11 mouse cellular contexts compared by ENCODE assay signal in the genomic region with DNA sequence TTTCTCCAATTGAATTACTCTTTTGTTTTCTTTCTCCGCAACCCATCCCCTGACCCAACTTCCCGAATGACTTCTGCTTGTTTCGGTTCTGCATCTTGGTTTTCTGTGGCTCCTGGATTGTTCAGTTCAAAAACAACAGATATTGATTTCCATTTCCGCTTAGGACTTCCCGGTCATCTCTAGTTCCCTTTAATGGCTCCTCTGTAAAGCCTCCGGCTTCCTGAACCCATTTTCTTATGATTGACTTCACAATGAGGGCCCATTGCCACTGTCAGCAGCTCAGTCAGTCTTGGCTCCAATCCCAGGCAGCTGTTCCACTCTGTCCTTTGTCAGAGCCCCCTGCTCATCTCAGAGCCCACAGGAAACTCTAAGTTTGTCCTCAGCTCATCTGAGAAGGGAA. TPM values are rescaled to one million over a fixed set of nuclear protein-coding genes. Genes with fewer than 3 reads are reported as not detected.
DNase-seq lines count a peak whose midpoint lies in the region; ATAC-seq and TF ChIP-seq lines count a peak whose summit lies in the region.
"Had no signal": no experiment of that assay in that cellular context is flagged by ENCODE, and none has a peak within 500 bp of the region (broad histone marks: within the 10 kb centered on the region; RNA-seq: fewer than 3 reads in every experiment).

No protein-coding gene starts in this region.

- peak overlapping the region; percentile 51; the same call in 1 of the 2 replicates for H3K27ac ChIP-seq in heart, embryonic 13.5 days (replicated peaks)
- H3K27ac ChIP-seq in kidney, adult 2 months (ENCODE audit: insufficient read depth, low read depth, low read length) = 0 out of 2 replicates have a peak overlapping the region, but pooled peaks have one; percentile 14
- H3K27ac ChIP-seq in macrophage = peak overlapping the region; percentile 70
- no peak overlapping the region for H3K27ac ChIP-seq in forebrain, embryonic 11.5 days (ENCODE audit: low read depth, low read length)

- peaks cover 17% of the 10 kb centered on the region for H3K4me1 ChIP-seq in heart, embryonic 13.5 days
- no peaks in the 10 kb centered on the region for H3K4me1 ChIP-seq in kidney, adult 2 months (ENCODE audit: control insufficient read depth, insufficient read depth, low read length)
- H3K4me1 ChIP-seq in forebrain, embryonic 11.5 days (replicated peaks; ENCODE audit: control insufficient read depth, insufficient read depth, low read length) = no peaks in the 10 kb centered on the region

- H3K9ac ChIP-seq in heart, embryonic 13.5 days = no peak overlapping the region
- H3K9ac ChIP-seq in forebrain, embryonic 11.5 days (ENCODE audit: low read length) = no peak overlapping the region

- 61% methylated on average over 6 of the region's 6 CpGs for WGBS in heart, embryonic 13.5 days
- WGBS in kidney, adult 2 months = 31% methylated on average over 6 of the region's 6 CpGs
- 14% methylated on average over 6 of the region's 6 CpGs for WGBS in macrophage (ENCODE audit: missing documents)
- WGBS in forebrain, embryonic 11.5 days = 69% methylated on average over 6 of the region's 6 CpGs

- H3K27me3 ChIP-seq in heart, embryonic 13.5 days (replicated peaks) = 0 out of 2 replicates have a peak, but pooled peaks cover 4% of the 10 kb centered on the region
- H3K27me3 ChIP-seq in kidney, adult 2 months (replicated peaks; ENCODE audit: control insufficient read depth, insufficient read depth, low read length) = no peaks in the 10 kb centered on the region
- H3K27me3 ChIP-seq in forebrain, embryonic 11.5 days (ENCODE audit: control insufficient read depth, insufficient read depth, low read length) = no peaks in the 10 kb centered on the region

- TF ChIP-seq CTCF in kidney, adult 2 months (conservative IDR thresholded peaks at IDR 0.05; ENCODE audit: insufficient read depth, insufficient read length, low read depth, low read length) = no peak

- intact Hi-C loops in left cerebral cortex, postnatal 4 days (cut with DNase I) = no loop called here
- intact Hi-C loops in left cerebral cortex, postnatal 14 days (cut with DNase I) = loop anchor here (10.0 kb wide), 1 partner anchor 46 kb away; the partner anchor contains the start of genes Hba-a1 and Hbq1b

- no peak for ATAC-seq in heart, embryonic 13.5 days (ENCODE audit: extremely low read depth, insufficient number of reproducible peaks, low FRiP score, low TSS enrichment)
- no peak for ATAC-seq in forebrain, embryonic 11.5 days (replicated peaks; ENCODE audit: low FRiP score)

- no peak overlapping the region for H3K4me3 ChIP-seq in heart, embryonic 13.5 days
- no peak overlapping the region for H3K4me3 ChIP-seq in kidney, adult 2 months (ENCODE audit: insufficient read depth, low read depth, low read length)
- H3K4me3 ChIP-seq in macrophage (ENCODE audit: inconsistent target) = no peak overlapping the region
- H3K4me3 ChIP-seq in forebrain, embryonic 11.5 days (ENCODE audit: low read depth, low read length) = no peak overlapping the region

- TF ChIP-seq POLR2A in kidney, adult 2 months (IDR thresholded peaks at IDR 0.05; ENCODE audit: low read depth, low read length) = no peak

- no peaks in the 10 kb centered on the region; the same call in 1 of the 2 replicates for H3K9me3 ChIP-seq in heart, embryonic 13.5 days
- no peaks in the 10 kb centered on the region for H3K9me3 ChIP-seq in forebrain, embryonic 11.5 days (ENCODE audit: control insufficient read depth, low read length)

- no peaks in the 10 kb centered on the region for H3K79me2 ChIP-seq in macrophage (ENCODE audit: inconsistent target)

- peak; percentile 52 for DNase-seq in left cerebral cortex, postnatal 4 days
- no peak for DNase-seq in left cerebral cortex, postnatal 14 days (ENCODE audit: low spot score in 2 of 2)
- peak; percentile 74 for DNase-seq in kidney, adult 2 months
- no peak for DNase-seq in cerebellum, adult 11 months
- DNase-seq in forebrain, embryonic 11.5 days (ENCODE audit: low spot score) = no peak
- DNase-seq: cerebellum, adult 2 months; gastrocnemius, postnatal 36 days; liver; right cerebral cortex, adult 18-20 months had no signal

- H3K4me2 ChIP-seq in heart, embryonic 13.5 days = 0 out of 2 replicates have a peak overlapping the region, but pooled peaks have one; percentile 1
- no peak overlapping the region for H3K4me2 ChIP-seq in forebrain, embryonic 11.5 days (ENCODE audit: low read depth, low read length, severe bottlenecking)

- H3K36me3 ChIP-seq in heart, embryonic 13.5 days = no peaks in the 10 kb centered on the region
- H3K36me3 ChIP-seq in kidney, adult 2 months (ENCODE audit: control insufficient read depth, insufficient read depth, low read length) = no peaks in the 10 kb centered on the region
- H3K36me3 ChIP-seq in macrophage (ENCODE audit: inconsistent target) = no peaks in the 10 kb centered on the region
- H3K36me3 ChIP-seq in forebrain, embryonic 11.5 days (ENCODE audit: control insufficient read depth, insufficient read depth, low read length) = no peaks in the 10 kb centered on the region

RNA-seq across cellular contexts. Expression of gene Sh3pxd2b, which starts 16.5 kb away (rescaled TPM):
- 10 to 100 TPM; 43.8 to 48.2 TPM for total RNA-seq in left cerebral cortex, postnatal 4 days (2021)
- 10 to 100 TPM; 20.7 to 23.2 TPM for total RNA-seq in left cerebral cortex, postnatal 14 days (2021)
- polyA plus RNA-seq in heart, embryonic 13.5 days (2015; fragmentation: Nextera tagmentation; extraction: Ambion mirVana) = 11.5 and 12.1 TPM in 2 replicates
- 3.7 TPM in 2 replicates for polyA plus RNA-seq in kidney, adult 2 months (2012; rRNA removed)
- total RNA-seq in macrophage (2018; cell fraction: chromatin; rRNA removed) = 100 to 1,000 TPM in 24 of 26 experiments, 10 to 100 TPM in 2; 76.4 to 172 (median 126) TPM
- 100 to 1,000 TPM in 10 of 26 experiments, 10 to 100 TPM in 16; 60.9 to 112 (median 86.5) TPM for total RNA-seq in macrophage (2018; cell fraction: cytosol; rRNA removed)
- 100 to 1,000 TPM in 20 of 26 experiments, 10 to 100 TPM in 6; 86.6 to 152 (median 112) TPM for total RNA-seq in macrophage (2018; cell fraction: nucleus; rRNA removed)
- 55.4 to 66.8 TPM (median 59.7 TPM) in 3 replicates for polyA plus RNA-seq in macrophage (2018)
- 27.7 and 28.4 TPM in 2 replicates for polyA plus RNA-seq in forebrain, embryonic 11.5 days (2014; fragmentation: Nextera tagmentation; extraction: Ambion mirVana)

RNA-seq across cellular contexts. Expression of gene Hbq1a, which starts 31.2 kb away (rescaled TPM):
- 1 to 10 TPM; 1.9 to 3.1 TPM for total RNA-seq in left cerebral cortex, postnatal 4 days (2021)
- 1 to 10 TPM in 1 of 2 experiments, not detected in 1; 1.1 TPM for total RNA-seq in left cerebral cortex, postnatal 14 days (2021)
- polyA plus RNA-seq in heart, embryonic 13.5 days (2015; fragmentation: Nextera tagmentation; extraction: Ambion mirVana) = 4.6 and 8.0 TPM in 2 replicates
- 0.18 and 0.45 TPM in 2 replicates for polyA plus RNA-seq in kidney, adult 2 months (2012; rRNA removed)
- not detected for total RNA-seq in macrophage (2018; cell fraction: chromatin; rRNA removed)
- total RNA-seq in macrophage (2018; cell fraction: cytosol; rRNA removed) = not detected
- total RNA-seq in macrophage (2018; cell fraction: nucleus; rRNA removed) = not detected
- not detected in 3 replicates for polyA plus RNA-seq in macrophage (2018)
- polyA plus RNA-seq in forebrain, embryonic 11.5 days (2014; fragmentation: Nextera tagmentation; extraction: Ambion mirVana) = not detected in 2 replicates
- total RNA-seq: gastrocnemius, postnatal 36 days had no signal

RNA-seq across cellular contexts. Expression of gene Hba-a2, which starts 34.8 kb away (rescaled TPM):
- 100 to 1,000 TPM in 1 of 2 experiments, 10 to 100 TPM in 1; 33.9 to 114 TPM for total RNA-seq in left cerebral cortex, postnatal 4 days (2021)
- 100 to 1,000 TPM; 768 to 806 TPM for total RNA-seq in left cerebral cortex, postnatal 14 days (2021)
- 42,363 and 67,294 TPM in 2 replicates for polyA plus RNA-seq in heart, embryonic 13.5 days (2015; fragmentation: Nextera tagmentation; extraction: Ambion mirVana)
- 4,083 and 5,122 TPM in 2 replicates for polyA plus RNA-seq in kidney, adult 2 months (2012; rRNA removed)
- not detected for total RNA-seq in macrophage (2018; cell fraction: chromatin; rRNA removed)
- total RNA-seq in macrophage (2018; cell fraction: cytosol; rRNA removed) = under 1 TPM in 1 of 26 experiments, not detected in 25; 0.19 TPM
- 1 to 10 TPM in 1 of 26 experiments, not detected in 25; 3.7 TPM for total RNA-seq in macrophage (2018; cell fraction: nucleus; rRNA removed)
- polyA plus RNA-seq in macrophage (2018) = not detected in 3 replicates
- polyA plus RNA-seq in forebrain, embryonic 11.5 days (2014; fragmentation: Nextera tagmentation; extraction: Ambion mirVana) = 5,773 and 5,896 TPM in 2 replicates

RNA-seq across cellular contexts. Expression of gene Hbq1b, which starts 44.3 kb away (rescaled TPM):
- 1 to 10 TPM; 3.4 to 5.2 TPM for total RNA-seq in left cerebral cortex, postnatal 4 days (2021)
- 1 to 10 TPM; 1.4 to 2.2 TPM for total RNA-seq in left cerebral cortex, postnatal 14 days (2021)
- 9.6 and 10.0 TPM in 2 replicates for polyA plus RNA-seq in heart, embryonic 13.5 days (2015; fragmentation: Nextera tagmentation; extraction: Ambion mirVana)
- polyA plus RNA-seq in kidney, adult 2 months (2012; rRNA removed) = 0.22 and 0.34 TPM in 2 replicates
- total RNA-seq in macrophage (2018; cell fraction: chromatin; rRNA removed) = not detected
- not detected for total RNA-seq in macrophage (2018; cell fraction: cytosol; rRNA removed)
- not detected for total RNA-seq in macrophage (2018; cell fraction: nucleus; rRNA removed)
- polyA plus RNA-seq in macrophage (2018) = not detected in 3 replicates
- 5.8 and 6.3 TPM in 2 replicates for polyA plus RNA-seq in forebrain, embryonic 11.5 days (2014; fragmentation: Nextera tagmentation; extraction: Ambion mirVana)
- total RNA-seq: gastrocnemius, postnatal 36 days had no signal

RNA-seq across cellular contexts. Expression of gene Hba-a1, which starts 47.8 kb away (rescaled TPM):
- total RNA-seq in left cerebral cortex, postnatal 4 days (2021) = 100 to 1,000 TPM in 1 of 2 experiments, 10 to 100 TPM in 1; 42.1 to 158 TPM
- 100 to 1,000 TPM; 855 to 863 TPM for total RNA-seq in left cerebral cortex, postnatal 14 days (2021)
- polyA plus RNA-seq in heart, embryonic 13.5 days (2015; fragmentation: Nextera tagmentation; extraction: Ambion mirVana) = 17,648 and 28,254 TPM in 2 replicates
- 1,733 and 2,108 TPM in 2 replicates for polyA plus RNA-seq in kidney, adult 2 months (2012; rRNA removed)
- total RNA-seq in macrophage (2018; cell fraction: chromatin; rRNA removed) = 1 to 10 TPM in 3 of 26 experiments, not detected in 23; 1.5 to 2.4 (median 1.6) TPM
- total RNA-seq in macrophage (2018; cell fraction: cytosol; rRNA removed) = not detected
- total RNA-seq in macrophage (2018; cell fraction: nucleus; rRNA removed) = not detected
- not detected in 3 replicates for polyA plus RNA-seq in macrophage (2018)
- 3,025 and 3,069 TPM in 2 replicates for polyA plus RNA-seq in forebrain, embryonic 11.5 days (2014; fragmentation: Nextera tagmentation; extraction: Ambion mirVana)

Comparison
In these comparisons a context has a peak if more than half of its experiments do, and no peak if none do; other contexts are left out.
1. DNase-seq: peak in left cerebral cortex, postnatal 4 days (single experiment) and kidney, adult 2 months (single experiment); none in left cerebral cortex, postnatal 14 days (0 of 2), cerebellum, adult 11 months (single experiment) and forebrain, embryonic 11.5 days (single experiment).
2. RNA of gene Hba-a2, which starts 34.8 kb away (polyA plus RNA-seq): 42,363 to 67,294 TPM in heart, embryonic 13.5 days, 5,773 to 5,896 TPM in forebrain, embryonic 11.5 days and 4,083 to 5,122 TPM in kidney, adult 2 months; not detected in macrophage; every median in the first group is over 1,000 times any median in the second.